In the genomic region with DNA sequence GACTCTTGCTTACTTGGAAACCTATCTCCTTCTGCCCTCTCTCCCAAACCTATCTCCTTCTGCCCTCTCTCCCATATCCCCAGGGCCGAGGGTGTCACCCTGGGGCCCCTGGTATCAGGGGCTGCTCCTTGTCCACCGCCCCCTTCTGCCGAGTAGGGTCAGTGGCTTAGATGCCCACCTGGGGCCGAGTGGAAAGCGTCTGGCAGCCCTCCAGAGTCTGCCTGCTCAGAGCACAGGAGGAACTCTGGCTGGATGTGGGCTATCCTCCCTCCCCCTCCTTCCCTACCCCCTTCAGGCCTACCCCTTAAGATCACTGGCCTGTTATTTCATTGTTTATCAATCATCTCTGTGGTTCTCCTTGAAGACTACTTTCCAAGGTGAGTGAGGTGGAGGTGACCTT, we compare ENCODE assay signal across 22 mouse cellular contexts.
"Had no signal": no experiment of that assay in that cellular context is flagged by ENCODE, and none has a peak within 500 bp of the region (broad histone marks: within the 10 kb centered on the region; RNA-seq: fewer than 3 reads in every experiment).

No protein-coding gene starts in this region.

- H3K27ac ChIP-seq: limb, embryonic 13.5 days; liver, embryonic 12.5 days; liver, embryonic 15.5 days; lung, embryonic 15.5 days; midbrain, embryonic 10.5 days; midbrain, embryonic 15.5 days; neural tube, embryonic 12.5 days; neural tube, embryonic 15.5 days; stomach, postnatal 0 days had no signal

- ATAC-seq: intestine, postnatal 0 days; liver, embryonic 12.5 days; midbrain, embryonic 15.5 days had no signal

- H3K27me3 ChIP-seq: limb, embryonic 13.5 days; liver, embryonic 12.5 days; liver, embryonic 15.5 days; lung, embryonic 15.5 days; megakaryocyte, embryonic 14.5 days; midbrain, embryonic 15.5 days; neural tube, embryonic 12.5 days; neural tube, embryonic 15.5 days had no signal

- H3K36me3 ChIP-seq: limb, embryonic 13.5 days; liver, embryonic 12.5 days; liver, embryonic 15.5 days; lung, embryonic 15.5 days; midbrain, embryonic 10.5 days; midbrain, embryonic 15.5 days; neural tube, embryonic 12.5 days; neural tube, embryonic 15.5 days had no signal

- DNase-seq: kidney, postnatal 4 days; liver; lung, adult 18-20 months; lung, postnatal 10 days; lung, postnatal 36 days; right cerebral cortex, adult 18-20 months; right cerebral cortex, postnatal 14 days; right cerebral cortex, postnatal 4 days; thymus, adult 2 months; thymus, postnatal 14 days; thymus, postnatal 4 days had no signal

- H3K4me3 ChIP-seq: limb, embryonic 13.5 days; liver, embryonic 12.5 days; liver, embryonic 15.5 days; lung, embryonic 15.5 days; megakaryocyte, embryonic 14.5 days; midbrain, embryonic 10.5 days; midbrain, embryonic 15.5 days; neural tube, embryonic 12.5 days; neural tube, embryonic 15.5 days had no signal

- H3K9me3 ChIP-seq: limb, embryonic 13.5 days; liver, embryonic 12.5 days; liver, embryonic 15.5 days; lung, embryonic 15.5 days; midbrain, embryonic 10.5 days; midbrain, embryonic 15.5 days; neural tube, embryonic 12.5 days; neural tube, embryonic 15.5 days had no signal

- H3K4me2 ChIP-seq: limb, embryonic 13.5 days; liver, embryonic 12.5 days; liver, embryonic 15.5 days; lung, embryonic 15.5 days; midbrain, embryonic 15.5 days; neural tube, embryonic 12.5 days; neural tube, embryonic 15.5 days had no signal

- H3K4me1 ChIP-seq: liver, embryonic 12.5 days; liver, embryonic 15.5 days; lung, embryonic 15.5 days; megakaryocyte, embryonic 14.5 days had no signal

- H3K9ac ChIP-seq: limb, embryonic 13.5 days; liver, embryonic 12.5 days; liver, embryonic 15.5 days; lung, embryonic 15.5 days; midbrain, embryonic 15.5 days; neural tube, embryonic 12.5 days; neural tube, embryonic 15.5 days had no signal
